8 mouse cellular contexts compared by ENCODE assay signal in genomic region chr5:138084507-138084906, GRCm38 (mm10). TPM values are rescaled to one million over a fixed set of nuclear protein-coding genes. Genes with fewer than 3 reads are reported as not detected.
DNase-seq lines count a peak whose midpoint lies in the region; ATAC-seq lines count a peak whose summit lies in the region.

No protein-coding gene starts in this region.

- H3K27me3 ChIP-seq in liver, embryonic 11.5 days (replicated peaks; ENCODE audit: control insufficient read depth, insufficient read depth, low read length) = no peaks in the 10 kb centered on the region
- H3K27me3 ChIP-seq in stomach, embryonic 15.5 days (replicated peaks) = no peaks in the 10 kb centered on the region

- peaks cover 9% of the 10 kb centered on the region; the same call in 1 of the 2 replicates for H3K4me1 ChIP-seq in liver, embryonic 11.5 days (replicated peaks; ENCODE audit: control insufficient read depth, insufficient read depth, low read length)
- no peaks in the 10 kb centered on the region for H3K4me1 ChIP-seq in stomach, embryonic 15.5 days

- H3K36me3 ChIP-seq in liver, embryonic 11.5 days (ENCODE audit: control insufficient read depth, insufficient read depth, low read length) = no peaks in the 10 kb centered on the region; the same call in 1 of the 2 replicates
- no peaks in the 10 kb centered on the region for H3K36me3 ChIP-seq in stomach, embryonic 15.5 days

- no peaks in the 10 kb centered on the region for H3K9me3 ChIP-seq in liver, embryonic 11.5 days (ENCODE audit: control insufficient read depth, low read length)
- no peaks in the 10 kb centered on the region for H3K9me3 ChIP-seq in stomach, embryonic 15.5 days

- DNase-seq in cerebellum, adult 9-10 months = peak; percentile 31
- no peak for DNase-seq in cerebellum, postnatal 14 days
- peak; percentile 12 for DNase-seq in spleen, adult 12 weeks (ENCODE audit: low spot score)
- DNase-seq in spleen, postnatal 14 days (ENCODE audit: low spot score in 2 of 2) = no peak
- DNase-seq in liver, embryonic 11.5 days (ENCODE audit: low spot score) = no peak
- DNase-seq in thymus, postnatal 10 days (ENCODE audit: low spot score in 2 of 2) = no peak

- H3K4me2 ChIP-seq in liver, embryonic 11.5 days = peak overlapping the region; percentile 87
- H3K4me2 ChIP-seq in stomach, embryonic 15.5 days = peak overlapping the region; percentile 69

- H3K27ac ChIP-seq in liver, embryonic 11.5 days (ENCODE audit: low read depth, low read length) = peak overlapping the region; percentile 46; the same call in 1 of the 2 replicates
- no peak overlapping the region for H3K27ac ChIP-seq in stomach, embryonic 15.5 days

- H3K4me3 ChIP-seq in liver, embryonic 11.5 days (ENCODE audit: low read depth, low read length) = peak overlapping the region; percentile 95
- peak overlapping the region; percentile 100 for H3K4me3 ChIP-seq in stomach, embryonic 15.5 days (replicated peaks)

- ATAC-seq in liver, embryonic 11.5 days (replicated peaks; ENCODE audit: low FRiP score) = peak; percentile 76
- ATAC-seq in stomach, embryonic 15.5 days (ENCODE audit: insufficient read depth, low FRiP score, low read depth) = no peak
- no peak for ATAC-seq in monocyte, adult 5-6 weeks (replicated peaks; ENCODE audit: insufficient number of reproducible peaks, low FRiP score, low TSS enrichment, poor library complexity, severe bottlenecking)

- H3K9ac ChIP-seq in liver, embryonic 11.5 days (ENCODE audit: low read depth, low read length) = no peak overlapping the region
- H3K9ac ChIP-seq in stomach, embryonic 15.5 days = no peak overlapping the region

- WGBS in liver, embryonic 11.5 days = 26% methylated on average over 2 of the region's 2 CpGs
- WGBS in stomach, embryonic 15.5 days = 36% methylated on average over 2 of the region's 2 CpGs

RNA-seq across cellular contexts. Expression of gene Zkscan1, which starts 0.4 kb away (rescaled TPM):
- 15.8 and 18.0 TPM in 2 replicates for polyA plus RNA-seq in liver, embryonic 11.5 days (2014; fragmentation: Nextera tagmentation; extraction: Ambion mirVana)
- 13.6 and 14.8 TPM in 2 replicates for polyA plus RNA-seq in stomach, embryonic 15.5 days (2015; fragmentation: Nextera tagmentation; extraction: Ambion mirVana)
- 13.7 to 19.2 TPM (median 14.7 TPM) in 3 replicates for total RNA-seq in monocyte, adult 5-6 weeks (2017)

RNA-seq across cellular contexts. Expression of gene Smok3c, which starts 31.5 kb away (rescaled TPM):
- not detected in 2 replicates for polyA plus RNA-seq in liver, embryonic 11.5 days (2014; fragmentation: Nextera tagmentation; extraction: Ambion mirVana)
- not detected in 2 replicates for polyA plus RNA-seq in stomach, embryonic 15.5 days (2015; fragmentation: Nextera tagmentation; extraction: Ambion mirVana)
- total RNA-seq in monocyte, adult 5-6 weeks (2017) = not detected in 3 replicates

RNA-seq across cellular contexts. Expression of gene Zscan21, which starts 32.2 kb away (rescaled TPM):
- 33.9 TPM in 2 replicates for polyA plus RNA-seq in liver, embryonic 11.5 days (2014; fragmentation: Nextera tagmentation; extraction: Ambion mirVana)
- polyA plus RNA-seq in stomach, embryonic 15.5 days (2015; fragmentation: Nextera tagmentation; extraction: Ambion mirVana) = 46.2 and 48.7 TPM in 2 replicates
- total RNA-seq in monocyte, adult 5-6 weeks (2017) = 6.9 to 14.7 TPM (median 7.6 TPM) in 3 replicates

Comparison
In these comparisons a context has a peak if more than half of its experiments do, and no peak if none do; other contexts are left out.
1. DNase-seq: peak in cerebellum, adult 9-10 months (single experiment) and spleen, adult 12 weeks (single experiment); none in cerebellum, postnatal 14 days (0 of 2), spleen, postnatal 14 days (0 of 2), liver, embryonic 11.5 days (single experiment) and thymus, postnatal 10 days (0 of 2).